Mouse (Mus musculus) embryo, embryonic 11.5 days (tissue): ENCODE measurements at regions not wholly inside any gene's neighbourhood (a gene's known extent, or its start where the extent isn't known, plus 50 kb on each side); places are given as distances from the start of the nearest gene placed in this dataset.

ENCODE experiments used
- DNase-seq: peaks from one replicate; pipeline ENCODE4 v3.0.0-alpha.2; 2012; ENCODE audit warnings: low read depth, low spot score

GRCm38 (mm10) chr7:60974116-60974515, 834.1 kb upstream of the Snrpn start:
- peak; percentile 1 for DNase-seq

- no peak for DNase-seq
Observed at GRCm38 (mm10) chr7:60961188-60961587, 821.2 kb upstream of the Snrpn start.

GRCm38 (mm10) chr7:60939764-60940457, 799.9 kb upstream of the Snrpn start:
- no peak for DNase-seq
